In genomic region chr10:96104624-96105023, GRCm38 (mm10) we compare ENCODE assay signal across 23 mouse cellular contexts. TPM values are rescaled to one million over a fixed set of nuclear protein-coding genes. Genes with fewer than 3 reads are reported as not detected.
"Had no signal": no experiment of that assay in that cellular context is flagged by ENCODE, and none has a peak within 500 bp of the region (broad histone marks: within the 10 kb centered on the region; RNA-seq: fewer than 3 reads in every experiment).

No protein-coding gene starts in this region.

- H3K9ac ChIP-seq: neural tube, embryonic 13.5 days had no signal

- H3K27ac ChIP-seq: layer of hippocampus, adult 2 months; limb, embryonic 10.5 days; neural tube, embryonic 13.5 days had no signal

- ATAC-seq: inflammation-experienced regulatory T-cells, adult 6 months; intestine, postnatal 0 days; lung, postnatal 0 days; midbrain, embryonic 16.5 days had no signal

- H3K4me1 ChIP-seq: limb, embryonic 10.5 days had no signal

- DNase-seq: kidney, adult 8-10 months; kidney, postnatal 10 days; kidney, postnatal 4 days; lung, adult 2 months; lung, postnatal 36 days; right cerebral cortex, postnatal 4 days; spleen, adult 18-20 months; thymus, postnatal 25 days had no signal

- H3K4me2 ChIP-seq: midbrain, embryonic 11.5 days; neural tube, embryonic 13.5 days had no signal

- H3K4me3 ChIP-seq: layer of hippocampus, adult 2 months; limb, embryonic 10.5 days; neural tube, embryonic 13.5 days had no signal

- H3K36me3 ChIP-seq: limb, embryonic 10.5 days; neural tube, embryonic 13.5 days had no signal

- H3K27me3 ChIP-seq: neural tube, embryonic 13.5 days had no signal

- H3K9me3 ChIP-seq: limb, embryonic 10.5 days; neural tube, embryonic 13.5 days had no signal

RNA-seq across cellular contexts. Expression of gene Gm5426, which starts 31.8 kb away (rescaled TPM):
- total RNA-seq: layer of hippocampus, adult 2 months; layer of hippocampus, postnatal 14 days; left cerebral cortex, adult 18-20 months; left cerebral cortex, postnatal 10 days; megakaryocyte, adult 5-6 weeks had no signal
- polyA plus RNA-seq: intestine, postnatal 0 days; limb, embryonic 10.5 days; limb, embryonic 14.5 days; lung, adult 2 months; lung, postnatal 0 days; midbrain, embryonic 11.5 days; midbrain, embryonic 16.5 days; neural tube, embryonic 13.5 days; stomach, embryonic 14.5 days; thymus, adult 2 months had no signal
